Mouse (Mus musculus) cerebellum, postnatal 10 days (tissue): ENCODE measurements around the gene Man2b1.
"Not testable (repeated sequence)": the region's sequence is repeated elsewhere in the genome, so short reads cannot be mapped to it uniquely, and the experiment has no call there.

Source experiments
- DNase-seq, 2 experiments: peaks; one replicate each; pipeline ENCODE4 v3.0.0; 2021; ENCODE audit warnings: mixed read lengths in 2 of 2

Gene Man2b1

GRCm38 (mm10) chr8:85132335-85132734 is 49.3 kb downstream of the Man2b1 start:
- no peak for DNase-seq

- not testable (repeated sequence) for DNase-seq
These were observed 52.6 kb downstream of the Man2b1 start for GRCm38 (mm10) chr8:85135690-85136089.

DNA sequence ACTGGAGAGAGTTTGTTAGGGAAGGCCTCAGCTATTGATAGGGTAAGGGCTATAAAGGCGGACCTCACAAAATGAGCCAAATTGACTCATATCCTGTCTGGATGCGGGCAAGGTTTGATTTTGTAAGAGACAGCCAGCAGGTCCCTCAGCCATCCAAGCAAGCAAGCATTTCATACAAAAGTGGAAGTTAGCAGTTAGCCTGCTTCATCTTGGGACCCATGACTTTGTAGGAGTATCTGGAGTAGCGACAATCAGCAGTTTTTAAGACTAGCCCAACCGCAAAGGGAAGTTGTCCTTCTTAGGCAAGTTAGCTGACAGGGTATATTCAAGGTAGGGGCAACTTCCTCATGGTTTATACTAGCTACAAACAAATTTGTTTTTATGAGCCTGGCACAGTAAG is 59.4 kb downstream of the Man2b1 start:
- no peak for DNase-seq
